Mouse (Mus musculus) monocyte, adult 5-6 weeks (primary cell): ENCODE results near the gene Trp63. TPM values are rescaled to one million over a fixed set of nuclear protein-coding genes. Genes with fewer than 3 reads are reported as not detected.

ENCODE experiments used
- ATAC-seq: fragments of 153-309, 156-312 bp; replicated peaks from 2 replicates; pipeline ENCODE4 v1.8.0; 2017; ENCODE audit warnings: mild to moderate bottlenecking; ENCODE audit not compliant: low TSS enrichment, insufficient number of reproducible peaks, severe bottlenecking, poor library complexity, low FRiP score
- total RNA-seq: library from RNA; stranded (forward); fragments of 200-1000, 200-491, 200-594 nt; gene quantifications from 3 replicates; pipeline ENCODE4 v1.2.3, GENCODE M21; 2017

Trp63 gene
- total RNA-seq, 1 experiment from 2014 or later = not detected

DNA sequence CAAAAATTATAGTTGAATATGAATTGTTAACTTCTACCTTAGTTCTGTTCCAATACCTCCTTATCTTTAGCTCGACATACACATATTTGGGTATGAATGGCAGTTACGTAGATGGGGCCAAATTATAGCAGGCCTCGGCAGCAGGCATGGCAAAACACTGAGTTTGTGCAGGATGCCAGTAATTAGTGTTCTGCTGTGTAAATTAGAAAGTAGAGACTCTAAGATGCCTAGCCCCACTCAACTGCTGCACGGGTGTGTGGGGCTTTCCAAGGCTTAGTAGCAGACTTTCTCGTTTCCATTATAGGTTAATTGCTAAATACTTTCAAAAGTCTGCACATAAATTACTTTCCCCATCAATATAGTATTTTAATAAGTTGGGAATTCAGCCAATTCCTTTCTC lies 82.0 kb downstream of the Trp63 start:
- ATAC-seq = no peak

DNA sequence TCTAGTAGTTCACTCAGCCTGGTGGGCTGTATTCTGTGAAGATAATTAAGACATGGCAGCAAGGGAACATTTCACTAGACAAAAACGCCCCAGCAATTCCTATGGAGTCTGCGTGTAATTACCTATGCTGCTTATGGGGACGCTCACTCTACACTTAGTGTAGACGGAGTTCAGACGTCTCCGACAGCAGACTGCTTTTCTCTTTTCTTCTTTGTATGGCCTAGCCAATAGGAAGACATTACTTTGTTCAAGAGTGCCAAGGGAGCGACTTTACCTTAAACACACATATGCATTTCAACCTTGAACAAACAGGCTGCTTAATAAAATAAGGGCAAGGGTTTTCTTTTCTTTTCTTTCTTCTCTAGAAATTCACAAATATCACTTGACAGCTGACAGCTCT lies 91.0 kb downstream of the Trp63 start:
- no peak for ATAC-seq

DNA sequence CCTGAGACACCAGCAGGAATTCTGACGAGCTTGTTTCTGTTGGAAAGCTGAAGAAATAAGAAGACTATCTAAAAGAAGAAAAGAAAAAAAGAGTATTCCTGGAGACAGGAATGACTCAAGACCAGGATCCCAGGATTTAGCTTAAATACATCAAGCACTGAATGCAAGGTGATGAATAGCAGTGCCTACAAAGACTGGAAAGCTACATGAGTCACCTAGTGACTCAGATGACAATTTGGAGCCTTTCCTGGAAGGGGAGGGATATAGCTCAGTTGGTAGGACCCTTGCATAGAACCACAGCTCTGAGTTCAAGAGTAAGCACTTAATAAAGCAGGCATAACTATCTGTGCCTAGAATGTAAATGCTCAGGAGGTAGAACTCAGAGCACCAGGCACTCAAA lies 93.9 kb downstream of the Trp63 start:
- no peak for ATAC-seq

DNA sequence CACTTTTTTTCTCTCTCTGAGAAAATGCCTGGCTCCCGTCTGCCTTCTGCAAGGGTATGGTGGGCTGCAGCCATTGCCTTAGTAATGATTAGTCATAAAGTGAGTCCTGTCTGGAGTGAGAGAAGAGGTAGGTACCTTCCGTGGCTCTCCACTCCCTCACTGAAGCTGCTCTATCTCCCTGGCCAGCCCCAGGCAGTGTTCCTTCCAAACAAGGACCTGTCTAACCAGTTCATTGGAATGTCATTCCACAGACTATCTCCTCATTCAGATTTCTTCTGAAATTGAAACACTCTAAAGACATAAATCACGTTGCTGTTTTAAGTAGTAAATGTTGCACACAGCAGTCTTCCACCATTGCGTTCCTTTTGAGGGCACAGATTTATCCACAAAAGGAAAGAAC lies 96.4 kb downstream of the Trp63 start:
- no peak for ATAC-seq

DNA sequence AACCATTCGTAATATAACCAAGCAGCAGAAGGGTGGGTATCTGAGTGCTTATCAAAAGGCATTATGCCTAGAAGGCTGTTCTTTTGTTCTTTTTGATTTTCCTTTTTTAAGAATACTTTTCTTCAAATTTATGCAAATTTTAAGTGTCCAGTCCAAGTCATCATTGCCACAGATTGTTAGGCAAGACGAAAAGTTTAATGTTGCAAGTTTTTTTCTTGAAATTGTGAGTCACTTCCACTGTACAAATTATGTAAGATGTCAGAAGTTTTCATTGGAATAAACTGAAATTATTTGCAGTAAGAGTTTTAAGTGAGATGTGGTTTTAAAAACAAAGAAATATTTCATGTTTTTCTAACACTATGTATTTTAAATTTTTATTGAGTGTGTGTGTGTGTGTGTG lies 100.7 kb downstream of the Trp63 start:
- no peak for ATAC-seq

DNA sequence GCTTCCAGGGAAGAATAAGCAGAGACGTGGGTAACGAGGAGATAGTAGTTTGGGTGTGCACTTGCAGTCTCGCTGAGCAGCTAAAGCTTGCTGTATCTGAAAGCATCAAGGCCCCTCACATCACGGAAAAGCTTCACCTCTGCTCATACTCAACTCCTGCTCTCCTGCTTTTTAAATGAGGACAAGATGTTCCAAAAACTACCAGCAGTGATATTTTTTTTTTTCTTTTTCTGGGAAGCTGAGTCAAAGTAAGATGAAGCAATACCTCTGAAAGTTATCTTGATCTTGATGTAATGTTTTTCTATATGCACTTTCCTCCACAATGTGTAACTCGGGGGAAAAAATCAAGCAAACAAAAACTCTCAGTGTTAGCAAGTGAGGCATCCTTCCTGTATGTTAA lies 102.9 kb downstream of the Trp63 start:
- ATAC-seq = no peak

DNA sequence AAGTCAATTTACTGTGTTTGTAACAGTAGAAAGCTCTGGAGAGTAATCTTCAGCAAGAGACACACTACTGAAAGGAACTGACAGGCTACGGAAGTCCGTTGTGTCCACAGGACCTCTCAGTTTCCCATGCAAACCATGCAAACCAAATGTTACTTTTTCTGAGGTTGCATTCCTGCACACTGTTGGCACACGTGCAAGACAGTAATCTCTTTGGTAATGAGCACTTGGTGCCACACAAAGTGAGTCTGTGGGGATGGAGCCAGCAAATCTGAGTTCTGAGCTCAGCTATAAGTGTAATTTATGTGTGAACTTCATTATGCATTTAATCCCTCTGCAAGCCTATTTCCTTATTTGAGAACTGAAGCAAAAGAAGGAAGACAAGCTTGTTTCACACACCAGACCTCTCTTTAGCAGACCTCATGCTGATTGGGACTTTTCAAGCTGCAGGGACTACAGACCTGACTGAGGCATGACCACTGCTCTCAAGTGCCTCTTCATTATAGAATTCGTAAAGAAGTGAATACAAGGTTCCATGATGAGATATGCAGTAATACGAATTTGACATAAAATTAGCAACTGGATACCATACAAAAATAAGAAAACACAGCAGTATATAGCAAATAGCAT lies 109.2 kb downstream of the Trp63 start:
- no peak for ATAC-seq

DNA sequence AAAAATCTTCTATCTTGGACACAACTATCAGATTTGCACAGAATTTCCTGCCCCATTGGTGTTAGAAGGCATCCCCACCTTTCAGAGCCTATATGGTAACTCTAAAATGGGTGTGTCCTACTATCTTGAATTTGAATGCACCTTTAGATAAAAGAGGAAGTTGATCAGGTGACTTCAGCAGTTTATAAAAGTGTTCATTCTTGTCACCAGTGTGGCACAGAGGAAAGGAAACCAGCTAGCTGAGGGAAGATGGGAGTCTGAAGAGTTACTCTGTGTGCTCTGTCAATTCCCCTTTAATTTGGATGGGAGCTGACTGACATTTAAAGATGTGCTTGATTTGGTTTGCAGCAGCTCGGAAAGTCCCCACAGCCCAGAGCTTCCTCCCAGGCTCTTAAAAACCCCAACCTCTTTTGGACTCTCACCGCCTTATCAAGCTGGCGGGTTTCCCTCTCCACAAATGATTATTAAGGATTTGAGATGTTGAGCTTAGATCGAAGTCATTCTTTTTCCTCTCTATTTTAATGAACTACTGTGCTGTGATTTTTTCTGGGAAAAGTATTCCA lies 114.2 kb downstream of the Trp63 start:
- no peak for ATAC-seq

DNA sequence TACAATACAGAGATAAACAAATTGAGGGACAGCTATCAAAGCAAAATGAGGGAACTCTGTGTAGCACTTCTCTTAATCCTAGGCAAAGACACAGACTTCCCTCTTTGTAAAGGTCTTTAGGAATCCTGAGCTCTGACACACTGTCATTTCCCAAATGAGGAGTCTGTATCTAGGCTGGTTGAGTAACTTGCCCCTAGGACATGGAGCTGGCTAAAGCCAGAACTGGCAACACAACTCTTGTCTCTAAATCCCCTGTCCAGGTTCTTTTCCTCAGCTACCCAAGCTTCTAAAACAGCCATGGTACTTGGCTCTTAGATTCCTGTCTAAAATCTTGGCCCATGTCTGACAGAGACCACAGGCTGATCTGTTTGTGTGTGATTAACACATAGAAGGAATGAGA lies 116.1 kb downstream of the Trp63 start:
- no peak for ATAC-seq

DNA sequence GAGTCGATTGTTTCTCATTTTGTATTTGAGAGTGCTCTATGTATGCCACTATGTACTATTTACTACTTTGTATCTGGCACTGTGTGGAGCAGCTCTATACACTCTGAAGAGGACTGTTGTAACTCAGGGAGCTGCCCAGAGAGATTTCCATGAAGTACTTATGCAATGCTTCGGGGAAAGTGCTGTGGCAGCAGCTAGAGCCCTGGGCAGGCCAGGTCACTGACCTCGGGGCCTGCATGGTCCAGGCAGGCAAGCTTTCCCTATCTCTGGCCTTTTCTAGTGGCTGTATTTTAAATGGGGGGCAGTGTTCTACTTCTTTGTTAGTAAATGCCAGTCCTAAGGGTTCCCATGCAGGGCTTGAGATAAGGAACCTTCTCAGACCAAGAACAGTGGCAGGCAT lies 121.4 kb downstream of the Trp63 start:
- no peak for ATAC-seq

DNA sequence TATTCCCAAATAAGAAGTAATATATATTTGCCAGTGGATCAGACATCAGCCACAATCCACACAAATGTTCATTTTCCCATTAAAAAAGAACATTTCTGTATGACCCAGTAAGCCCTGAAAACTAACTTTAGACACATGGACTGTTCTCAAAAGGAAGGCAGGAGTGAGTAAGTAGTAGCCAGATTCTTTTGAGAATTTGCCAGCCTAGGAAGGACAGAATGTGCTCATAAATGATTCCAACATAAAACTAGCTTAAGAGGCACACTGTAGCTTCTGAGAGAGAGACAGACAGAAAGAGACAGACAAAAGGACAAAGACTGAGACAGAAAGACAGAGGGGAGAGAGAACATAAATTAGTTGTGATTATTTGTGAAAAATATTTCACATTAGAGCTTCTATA lies 123.6 kb downstream of the Trp63 start:
- ATAC-seq = no peak

DNA sequence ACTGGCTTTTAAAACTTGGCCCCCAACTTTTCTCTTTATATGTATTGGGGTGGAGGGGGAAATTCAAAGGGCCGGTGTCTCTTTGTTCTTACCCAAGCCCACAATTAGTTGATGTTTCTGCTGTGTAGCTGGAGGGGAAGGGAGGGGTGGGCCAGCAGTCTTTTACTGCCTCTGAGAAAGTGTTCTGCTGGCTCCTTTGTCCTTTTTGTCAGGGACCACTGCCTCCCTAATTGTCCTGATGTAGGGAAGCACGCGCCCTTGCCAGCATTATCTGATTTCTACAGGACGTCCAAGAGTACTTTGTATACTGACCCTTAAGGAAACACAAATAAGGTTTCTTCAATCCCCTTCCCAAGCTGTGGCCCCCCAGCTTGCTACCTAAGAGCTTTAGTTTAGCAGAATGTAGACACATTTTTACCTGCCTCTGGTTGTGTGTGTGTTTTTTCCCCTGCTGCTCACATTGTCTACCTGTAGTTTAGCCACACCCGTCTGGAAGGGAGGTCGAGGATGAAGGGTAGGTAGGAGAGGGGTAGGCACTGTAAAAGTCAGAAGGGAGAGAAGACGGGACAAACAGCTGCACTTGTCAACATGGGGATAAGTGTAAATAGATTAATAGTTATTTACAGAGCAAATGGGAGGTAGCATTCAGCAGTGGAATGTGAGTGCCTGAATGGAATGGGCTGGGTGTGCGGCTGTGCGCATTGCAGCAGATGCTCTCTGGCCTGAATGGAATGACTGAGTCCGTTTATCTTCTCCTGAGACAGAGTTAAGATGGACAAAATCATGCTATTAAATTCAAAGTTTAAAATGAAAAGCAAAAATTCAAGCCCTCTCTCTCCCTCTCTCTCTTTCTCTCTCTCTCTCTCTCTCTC lies 134.4 kb downstream of the Trp63 start:
- ATAC-seq = no peak

DNA sequence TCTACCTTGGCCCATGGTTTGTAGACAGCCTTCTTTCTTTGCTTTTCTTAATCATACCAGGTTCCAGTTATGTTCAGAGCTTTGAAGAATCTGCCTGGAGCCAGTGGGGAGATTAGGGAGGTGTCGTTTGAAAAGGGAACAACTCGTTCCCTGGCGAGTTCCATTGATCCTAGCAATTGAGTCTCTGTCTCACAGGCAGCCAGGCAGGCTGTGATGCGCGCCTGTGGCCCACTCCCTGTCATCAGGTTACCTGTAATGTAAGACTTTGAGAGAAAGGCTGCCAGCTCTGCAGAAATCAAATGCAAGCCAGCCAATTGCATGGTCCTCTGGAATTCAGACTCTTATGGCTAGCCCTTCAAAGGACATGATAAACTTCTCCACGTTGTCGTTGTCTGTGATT lies 142.5 kb downstream of the Trp63 start:
- no peak for ATAC-seq

DNA sequence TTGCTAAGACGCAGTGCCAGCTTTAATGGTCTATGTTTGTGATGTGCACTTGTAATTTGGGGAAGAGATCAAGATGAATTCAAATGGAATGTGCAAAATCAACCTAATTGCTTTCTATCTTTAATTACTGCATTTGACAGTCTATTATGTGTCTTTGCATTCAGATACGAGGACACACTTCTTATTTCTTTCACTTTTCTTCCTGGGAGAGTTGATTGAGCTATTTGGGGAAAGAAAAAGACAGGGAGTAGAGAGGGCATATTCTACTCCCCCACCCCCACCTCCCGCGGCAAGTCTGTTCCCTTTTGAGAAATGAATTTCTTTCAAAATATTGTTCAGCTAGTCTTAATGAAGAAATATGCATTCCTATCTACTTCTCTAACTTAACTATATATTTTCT lies 149.0 kb downstream of the Trp63 start:
- ATAC-seq = no peak

DNA sequence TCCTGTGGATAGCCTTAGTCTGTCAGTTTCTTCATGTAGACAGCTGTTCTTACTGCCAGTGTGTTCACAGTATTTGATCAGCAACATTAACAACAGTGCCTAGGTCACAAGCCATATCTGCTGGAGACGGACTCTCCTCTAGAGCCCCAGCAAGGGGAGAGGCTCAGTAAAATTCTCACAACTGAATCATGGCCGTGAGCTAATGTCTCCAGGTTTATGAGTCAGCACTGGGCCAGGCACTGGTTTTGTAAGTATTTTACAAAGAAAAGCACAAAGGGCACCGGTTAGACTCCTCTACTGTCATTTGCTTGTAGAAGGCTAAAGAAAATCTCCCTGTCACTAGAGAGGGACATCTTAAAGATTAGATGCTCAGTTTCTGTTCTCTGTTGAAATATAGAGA lies 151.7 kb downstream of the Trp63 start:
- ATAC-seq = no peak

DNA sequence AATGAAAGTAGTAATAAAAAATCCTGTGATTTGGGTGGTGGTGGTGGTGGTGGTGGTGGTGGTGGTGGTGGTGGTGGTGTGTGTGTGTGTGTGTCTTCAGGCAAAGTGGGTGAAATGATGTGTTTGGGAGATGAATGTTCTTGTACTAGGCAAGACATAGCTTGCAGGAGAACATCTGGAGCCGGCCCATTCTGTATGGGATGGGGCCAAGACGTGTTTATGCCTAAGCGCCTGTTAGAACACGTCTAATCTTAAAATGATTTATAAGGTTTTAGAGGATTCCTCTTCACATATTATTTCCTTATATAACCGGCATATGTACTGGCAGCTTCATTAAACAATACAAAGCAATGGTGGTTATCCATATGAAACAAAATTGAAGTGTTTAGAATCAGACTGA lies 152.2 kb downstream of the Trp63 start:
- no peak for ATAC-seq

DNA sequence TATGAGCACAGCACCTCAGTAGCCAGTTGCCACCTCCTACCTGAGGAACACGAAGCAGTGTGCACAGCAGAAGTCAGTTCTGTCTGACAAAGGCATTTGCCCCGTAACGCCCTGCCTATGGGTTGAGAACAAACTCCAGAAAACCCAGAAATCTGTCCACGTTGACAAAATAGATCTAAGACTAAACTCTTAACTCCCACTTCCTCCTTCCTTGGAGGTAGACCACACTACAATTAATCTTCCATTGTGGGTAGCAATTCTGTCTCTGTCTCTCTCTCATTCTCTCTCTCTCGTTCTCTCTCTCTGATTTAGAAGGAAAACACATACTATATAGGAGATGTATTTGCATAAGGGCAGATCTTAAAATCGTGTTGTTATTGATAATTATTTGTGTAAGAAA lies 159.4 kb downstream of the Trp63 start:
- ATAC-seq = no peak

DNA sequence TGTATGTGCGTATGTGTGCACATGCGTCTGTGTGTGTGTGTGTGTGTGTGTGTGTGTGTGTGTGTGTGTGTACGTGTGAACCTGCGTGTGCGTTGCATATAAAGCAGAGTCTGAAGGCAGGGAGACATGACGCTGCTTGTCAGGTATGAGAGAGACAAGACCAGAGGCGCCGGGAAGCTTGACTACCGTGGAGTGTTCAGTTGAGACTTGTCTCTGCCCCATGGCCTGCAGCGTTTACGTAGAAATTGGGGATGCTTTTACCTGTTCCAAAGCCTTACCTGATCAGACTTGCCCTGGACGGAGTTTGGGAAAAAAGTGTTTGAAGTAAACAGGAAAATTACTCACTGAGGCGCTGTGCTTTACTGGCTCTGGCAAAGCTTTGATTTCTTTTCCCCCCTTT lies 160.1 kb downstream of the Trp63 start:
- ATAC-seq = no peak

DNA sequence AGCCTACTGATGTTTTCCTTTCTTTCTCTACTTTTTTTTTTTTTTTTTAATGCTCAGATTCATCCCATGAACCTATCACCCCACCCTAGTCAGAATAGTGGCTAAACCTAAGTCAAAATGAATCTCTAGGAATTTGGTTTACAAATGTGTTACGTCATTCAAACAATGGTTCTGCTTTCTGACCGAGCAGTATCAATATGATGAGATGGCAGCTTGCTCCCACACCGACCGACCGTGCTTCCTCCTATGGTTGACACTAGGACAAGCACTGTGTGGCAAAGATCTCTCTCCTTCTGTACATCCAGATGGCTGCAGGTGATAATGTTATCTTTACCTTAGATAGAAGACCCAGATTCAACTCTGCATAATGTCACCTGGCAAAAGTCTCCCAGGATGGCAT lies 163.0 kb downstream of the Trp63 start:
- no peak for ATAC-seq

DNA sequence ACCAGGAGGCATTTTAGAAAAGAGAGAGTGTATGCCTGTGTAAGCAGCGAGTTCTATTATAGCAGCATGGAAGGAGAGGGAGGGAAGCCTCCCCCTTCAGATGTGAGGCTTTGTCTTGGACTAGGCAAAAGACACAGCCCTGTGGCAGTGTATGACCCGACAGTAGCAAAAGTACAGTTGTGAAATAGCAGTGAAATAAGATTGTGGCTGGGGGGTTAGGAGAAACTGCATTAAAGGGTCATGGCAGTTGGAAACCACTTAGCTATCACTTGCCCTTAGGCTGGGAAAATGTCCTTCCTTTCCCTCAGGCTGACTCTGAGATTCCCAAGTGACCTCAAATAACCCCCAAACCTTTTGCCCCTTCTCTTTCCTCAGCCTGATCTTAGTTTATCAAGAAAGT lies 164.9 kb downstream of the Trp63 start:
- ATAC-seq = no peak
